Mouse (Mus musculus): Measurements from ENCODE around the gene Trap1.

GRCm38 (mm10) chr16:4022719-4023118, 54.9 kb downstream of the Trap1 start:
- no peak for TF ChIP-seq POLR2A (IDR thresholded peaks at IDR 0.05; ENCODE audit: low read depth, low read length)
- no peak for TF ChIP-seq CTCF (IDR thresholded peaks at IDR 0.05; ENCODE audit: extremely low read depth, insufficient read depth, insufficient read length, insufficient replicate concordance)
